Mouse (Mus musculus) liver, adult 2 months (tissue): ENCODE data around the gene Ndrg4. TPM values are rescaled to one million over a fixed set of nuclear protein-coding genes. Genes with fewer than 3 reads are reported as not detected.
A peak's percentile ranks its signal among the peaks of the same experiment; 100 is the strongest.

Experiments used
- DNase-seq: peaks from one replicate; pipeline ENCODE4 v3.0.0-alpha.2; 2011; ENCODE audit warnings: low read depth, low spot score; ENCODE audit errors: extremely low read depth
- H3K27ac ChIP-seq: fragments of 200-500 bp; replicated peaks from 2 replicates; pipeline ENCODE4 v1.5.1; 2012; ENCODE audit warnings: low read depth, mild to moderate bottlenecking, control low read depth, inconsistent platforms, low read length; ENCODE audit not compliant: insufficient read depth
- H3K27me3 ChIP-seq: fragments of 200-500 bp; 2 replicates; pipeline ENCODE4 v1.6.1; 2012; ENCODE audit warnings: mild to moderate bottlenecking, moderate library complexity, low read length, inconsistent platforms; ENCODE audit not compliant: control insufficient read depth, insufficient read depth
- H3K36me3 ChIP-seq: fragments of 200-500 bp; 2 replicates; pipeline ENCODE4 v1.6.1; 2012; ENCODE audit warnings: low read length, inconsistent platforms; ENCODE audit not compliant: control insufficient read depth, insufficient read depth
- H3K4me1 ChIP-seq: fragments of 200-500 bp; 2 replicates; pipeline ENCODE4 v1.6.1; 2011; ENCODE audit warnings: low read length; ENCODE audit not compliant: control insufficient read depth, insufficient read depth
- H3K4me3 ChIP-seq: fragments of 200-500 bp; 2 replicates; pipeline ENCODE4 v1.5.1; 2011; ENCODE audit warnings: low read depth, mild to moderate bottlenecking, control low read depth, low read length, moderate library complexity; ENCODE audit not compliant: insufficient read depth
- H3K79me2 ChIP-seq: fragments of 200-500 bp; 2 replicates; pipeline ENCODE4 v1.6.1; 2012; ENCODE audit warnings: inconsistent platforms, mild to moderate bottlenecking, low read length, moderate library complexity; ENCODE audit not compliant: control insufficient read depth, insufficient read depth
- H3K9ac ChIP-seq: fragments of 200-500 bp; 2 replicates; pipeline ENCODE4 v1.6.1; 2012; ENCODE audit warnings: low read depth, mild to moderate bottlenecking, control low read depth, inconsistent platforms, low read length
- CTCF ChIP-seq: fragments of 200-500 bp; IDR thresholded peaks from 2 replicates; pipeline ENCODE4 v1.5.1; 2011; ENCODE audit warnings: low read depth, low read length, control low read depth
- POLR2A ChIP-seq: fragments of 200-500 bp; IDR thresholded peaks from 2 replicates; pipeline ENCODE4 v1.6.1; 2011; ENCODE audit warnings: low read length, control low read depth; ENCODE audit not compliant: insufficient read depth; ENCODE audit errors: extremely low read depth
- WGBS: fragments of 180-500 bp; shearing (Covaris S2); methylation state at CpG from one replicate; pipeline ENCODE4 v1.1.7; 2018; 5-methylcytosine and 5-hydroxymethylcytosine counted together
- polyA plus RNA-seq: library from polyadenylated mRNA; depleted of rRNA; stranded (reverse); fragments of >200 nt; gene quantifications from 2 replicates; pipeline ENCODE4 v1.2.3, GENCODE M21; 2012; rRNA removed
- total RNA-seq: library from RNA; depleted of rRNA; stranded (reverse); fragments of >200 nt; gene quantifications from 2 replicates; pipeline ENCODE4 v1.2.3, GENCODE M21; 2014; rRNA removed

The Ndrg4 gene
- total RNA-seq (0.55 and 0.74 TPM in 2 replicates), polyA plus RNA-seq (0.26 and 0.29 TPM in 2 replicates)

DNA sequence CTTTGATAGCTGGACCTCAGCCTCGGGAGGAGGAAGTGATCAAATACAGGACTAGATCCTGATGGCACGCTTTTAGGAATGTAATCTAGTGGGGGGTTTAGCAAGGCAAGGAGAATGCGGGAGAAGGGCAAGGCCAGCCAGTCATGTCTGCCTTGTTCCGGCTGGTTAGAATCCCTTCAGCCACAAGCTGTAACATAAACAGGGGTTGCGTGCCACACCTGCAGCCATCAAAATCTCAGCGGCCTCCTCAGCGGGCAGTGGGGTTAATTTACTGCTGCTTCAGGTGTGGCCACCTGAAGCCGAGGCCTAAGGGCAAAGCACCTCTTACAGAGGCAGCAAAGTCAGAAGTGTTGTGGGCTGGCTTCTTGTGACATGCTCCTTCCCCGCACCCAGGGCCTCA lies at the start of gene Ndrg4:
Ndrg4 (plus strand) TSS at position 350 of the 400 bp plus-strand sequence.
- no peak for TF ChIP-seq POLR2A
- TF ChIP-seq CTCF = no peak
- 38% methylated on average over 9 of the region's 9 CpGs for WGBS

GRCm38 (mm10) chr8:95632840-95633239 lies 43.9 kb upstream of the Ndrg4 start:
- Histone ChIP-seq H3K27ac (no peak overlapping the region), H3K4me3 (no peak overlapping the region), H3K27me3 (no peaks in the 10 kb centered on the region), H3K36me3 (no peaks in the 10 kb centered on the region), H3K4me1 (peaks cover 2% of the 10 kb centered on the region; the same call in 1 of the 2 replicates), H3K79me2 (no peaks in the 10 kb centered on the region), H3K9ac (no peak overlapping the region)
- TF ChIP-seq CTCF (no peak), POLR2A (no peak)
- no peak for DNase-seq
- 86% methylated on average over 6 of the region's 6 CpGs for WGBS

More for the DNA sequence above, at the start of gene Ndrg4:
- H3K79me2 ChIP-seq = no peaks in the 10 kb centered on the region
- no peak within 1 kb of the TSS for H3K27ac ChIP-seq
- no peaks in the 10 kb centered on the region for H3K4me1 ChIP-seq
- H3K4me3 ChIP-seq = peak within 1 kb of the TSS; percentile 44; the same call in 1 of the 2 replicates
- no peak within 1 kb of the TSS for H3K9ac ChIP-seq
- H3K27me3 ChIP-seq = peaks cover 17% of the 10 kb centered on the region
- DNase-seq = no peak
- H3K36me3 ChIP-seq = no peaks in the 10 kb centered on the region

- peaks cover 2% of the 10 kb centered on the region; the same call in 1 of the 2 replicates for H3K4me1 ChIP-seq
- H3K27ac ChIP-seq = no peak within 1 kb of the TSS
- peak; percentile 86 for DNase-seq
- TF ChIP-seq POLR2A = no peak
- no peak for TF ChIP-seq CTCF
- under 1% methylated on average over 52 of the region's 52 CpGs for WGBS
- H3K4me3 ChIP-seq = peak within 1 kb of the TSS; percentile 92
- H3K9ac ChIP-seq = peak within 1 kb of the TSS; percentile 71
- H3K27me3 ChIP-seq = no peaks in the 10 kb centered on the region
- no peaks in the 10 kb centered on the region for H3K36me3 ChIP-seq
- no peaks in the 10 kb centered on the region for H3K79me2 ChIP-seq
Observed at GRCm38 (mm10) chr8:95633262-95634062, 43.3 kb upstream of the Ndrg4 start, which contains the start of gene Gins3. TSS of gene Gins3 (plus strand) at chr8:95633453.

DNA sequence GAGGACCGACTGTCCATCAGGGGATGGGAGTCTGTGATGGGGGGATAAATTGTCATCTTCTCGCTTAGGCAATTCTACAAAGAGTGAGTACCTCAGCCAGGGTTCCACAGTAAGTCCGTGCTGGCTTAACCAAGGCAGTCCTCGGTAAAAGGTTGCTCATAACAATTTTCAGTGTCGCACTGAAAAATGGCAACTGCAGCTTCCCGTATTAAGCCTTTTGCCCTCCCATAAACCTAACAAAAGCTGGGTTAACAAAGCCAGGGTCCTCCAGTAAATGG lies 42.8 kb upstream of the Ndrg4 start:
- Histone ChIP-seq H3K4me3 (peak overlapping the region; percentile 92; the same call in 1 of the 2 replicates), H3K4me1 (peaks cover 2% of the 10 kb centered on the region; the same call in 1 of the 2 replicates), H3K36me3 (no peaks in the 10 kb centered on the region), H3K79me2 (no peaks in the 10 kb centered on the region), H3K9ac (peak overlapping the region; percentile 40; the same call in 1 of the 2 replicates), H3K27ac (no peak overlapping the region), H3K27me3 (no peaks in the 10 kb centered on the region)
- 9% methylated on average over 6 of the region's 6 CpGs for WGBS
- DNase-seq = no peak
- TF ChIP-seq POLR2A (no peak), CTCF (no peak)

DNA sequence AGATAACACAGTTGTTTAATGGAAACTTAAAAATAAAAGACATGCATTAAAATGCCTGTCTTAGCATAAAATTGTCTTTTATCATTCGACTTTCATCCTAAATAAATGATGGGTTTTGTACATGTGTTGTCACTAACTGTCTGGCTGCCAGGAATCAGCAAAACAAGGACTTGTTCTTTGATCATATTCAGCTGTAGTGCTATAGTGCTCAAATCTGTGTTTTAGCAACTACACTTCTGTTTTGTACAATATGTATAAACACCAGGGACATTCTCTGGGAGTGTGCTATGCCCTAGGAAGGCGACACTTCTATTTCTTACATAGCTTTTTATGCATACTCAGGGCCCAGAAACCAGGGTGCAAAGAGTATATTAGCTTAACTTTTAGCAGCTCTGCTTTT lies 31.8 kb upstream of the Ndrg4 start:
- Histone ChIP-seq H3K27ac (no peak overlapping the region), H3K27me3 (no peaks in the 10 kb centered on the region), H3K36me3 (peaks cover 3% of the 10 kb centered on the region; the same call in 1 of the 2 replicates), H3K4me1 (no peaks in the 10 kb centered on the region), H3K9ac (no peak overlapping the region), H3K79me2 (no peaks in the 10 kb centered on the region), H3K4me3 (no peak overlapping the region)
- TF ChIP-seq CTCF (no peak), POLR2A (no peak)
- no peak for DNase-seq
- 87% methylated on average over 2 of the region's 2 CpGs for WGBS

- Histone ChIP-seq H3K27me3 (no peaks in the 10 kb centered on the region), H3K79me2 (no peaks in the 10 kb centered on the region), H3K27ac (no peak overlapping the region), H3K4me1 (no peaks in the 10 kb centered on the region), H3K9ac (no peak overlapping the region), H3K4me3 (no peak overlapping the region), H3K36me3 (peaks cover 3% of the 10 kb centered on the region; the same call in 1 of the 2 replicates)
- DNase-seq = no peak
- WGBS = 91% methylated on average over 3 of the region's 3 CpGs
- TF ChIP-seq CTCF (no peak), POLR2A (no peak)
Observed at GRCm38 (mm10) chr8:95648251-95648650, 28.5 kb upstream of the Ndrg4 start.
